Mouse (Mus musculus) adrenal gland, adult 10 weeks (tissue): ENCODE data around the gene Msmo1. TPM values are rescaled to one million over a fixed set of nuclear protein-coding genes. Genes with fewer than 3 reads are reported as not detected.

Experiments used
- polyA plus RNA-seq: library from polyadenylated mRNA; stranded (reverse); fragments of 350-450 nt; fragmentation: Illumina TruSeq; extraction: RNeasy Lipid Tissue Mini Kit (QIAGEN cat#74804); gene quantifications from one replicate; pipeline ENCODE4 v1.2.3, GENCODE M21; 2014; ENCODE audit warnings: low read depth, low replicate concordance

The Msmo1 gene
- 476 TPM for polyA plus RNA-seq

DNA sequence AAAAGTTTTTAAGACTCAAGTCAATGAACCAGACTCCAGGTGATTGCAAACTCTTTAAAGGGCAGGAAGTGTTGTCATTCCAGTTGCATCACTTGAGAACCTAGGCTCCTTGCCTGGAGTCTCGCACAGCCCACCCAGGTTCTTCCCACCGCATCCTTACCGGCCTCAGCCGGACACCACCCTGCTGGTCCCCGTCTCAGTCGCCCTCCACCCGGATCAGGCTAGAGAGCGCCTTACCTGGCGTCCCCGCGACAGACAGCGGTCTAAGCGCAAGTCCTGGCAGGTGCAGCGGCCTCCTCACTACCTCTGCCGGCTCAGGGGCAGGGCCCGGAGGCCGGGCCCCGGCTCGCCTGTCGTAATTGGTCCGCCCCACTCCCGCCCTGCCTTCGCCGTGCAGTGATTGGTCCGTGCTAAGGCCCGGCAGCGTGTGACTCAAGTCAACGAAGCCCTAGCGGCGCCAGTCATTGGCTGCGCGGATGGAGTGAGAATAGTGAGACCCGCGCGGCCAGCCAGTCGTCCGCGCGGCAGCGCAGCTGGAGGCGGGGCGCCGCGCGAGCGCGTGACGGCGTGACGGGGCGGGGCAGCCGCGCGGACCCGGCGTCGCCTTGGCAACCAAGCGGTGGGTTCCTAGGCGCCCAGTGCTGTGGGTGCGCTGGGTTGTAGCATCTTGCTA is at the start of gene Msmo1:
TSS of gene Msmo1 (minus strand) at position 522 of the 673 bp plus-strand sequence.

DNA sequence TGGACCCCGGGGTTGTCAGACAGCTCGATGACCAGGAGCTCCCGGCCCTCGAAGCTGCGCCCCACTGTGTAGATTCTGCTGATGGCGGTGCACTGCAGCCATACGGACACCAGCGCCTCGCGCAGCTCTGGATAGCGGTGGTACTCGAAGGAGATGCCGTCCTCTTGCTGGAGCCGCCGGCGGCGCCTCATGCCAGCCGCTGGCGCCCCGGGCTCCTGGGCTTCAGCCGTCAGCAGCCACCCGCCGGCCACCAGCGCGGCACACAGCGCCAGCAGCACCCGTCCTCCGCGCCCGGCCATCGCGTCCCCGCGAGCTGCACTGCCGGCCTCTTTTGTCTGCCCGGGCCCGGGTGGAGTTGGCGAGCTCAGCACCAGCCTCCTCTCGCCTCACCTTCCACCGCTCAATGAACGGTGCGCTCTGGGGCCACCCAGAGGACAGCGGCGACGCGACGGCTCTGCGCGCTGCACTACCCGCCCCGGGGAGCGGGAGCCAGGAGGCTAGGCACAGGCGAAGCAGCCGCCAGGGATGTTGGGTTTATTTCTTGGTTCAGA is 40.9 kb downstream of the Msmo1 start, which contains the start of gene Cpe:
TSS of gene Cpe (minus strand) at position 404 of the 551 bp plus-strand sequence.

Other genes with a start within 250 kb of the Msmo1 start
- gene Cpe, start 40.7 kb downstream of the Msmo1 start, polyA plus RNA-seq = 3,290 TPM
- gene Klhl2, start 116.2 kb upstream of the Msmo1 start, polyA plus RNA-seq = 77.1 TPM
- gene Tmem192, start 213.4 kb upstream of the Msmo1 start, polyA plus RNA-seq = 54.8 TPM